In the genomic region with DNA sequence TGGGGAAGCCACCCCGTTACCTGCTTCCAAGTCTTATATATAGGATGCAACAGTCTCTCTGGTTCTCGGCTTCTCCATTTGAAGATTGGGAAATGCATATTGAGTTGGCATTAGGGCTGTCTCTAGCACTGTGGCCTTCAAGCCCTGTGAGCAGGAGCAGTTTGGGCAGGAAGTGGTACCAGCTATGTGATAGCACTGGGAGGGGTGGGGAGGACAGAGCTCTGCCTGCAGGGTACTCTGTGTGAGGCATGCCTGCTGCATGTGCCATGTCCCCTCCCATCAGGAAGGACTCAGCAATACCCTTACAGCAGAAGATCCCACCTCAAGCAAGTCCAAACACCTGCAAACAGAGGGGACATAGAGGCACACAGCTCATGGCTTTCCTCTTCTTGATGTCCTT, we compare ENCODE assay signal across 23 mouse cellular contexts.
DNase-seq lines count a peak whose midpoint lies in the region; ATAC-seq lines count a peak whose summit lies in the region.
"Had no signal": no experiment of that assay in that cellular context is flagged by ENCODE, and none has a peak within 500 bp of the region (broad histone marks: within the 10 kb centered on the region; RNA-seq: fewer than 3 reads in every experiment).

No protein-coding gene starts in this region.

- no peak overlapping the region for H3K4me3 ChIP-seq in lung, embryonic 16.5 days (ENCODE audit: low read length)
- peak overlapping the region; percentile 88 for H3K4me3 ChIP-seq in megakaryocyte, embryonic 14.5 days (replicated peaks)
- no peak overlapping the region for H3K4me3 ChIP-seq in kidney, embryonic 14.5 days (ENCODE audit: low read length)
- H3K4me3 ChIP-seq: heart, embryonic 13.5 days; hindbrain, embryonic 13.5 days; liver, embryonic 13.5 days; neural tube, embryonic 15.5 days had no signal

- ATAC-seq in lung, embryonic 16.5 days (ENCODE audit: low read depth): no peak
- no peak for ATAC-seq in kidney, embryonic 14.5 days (ENCODE audit: low FRiP score, low TSS enrichment)
- ATAC-seq: forebrain, embryonic 14.5 days; lung, postnatal 0 days; midbrain, embryonic 16.5 days had no signal

- H3K4me2 ChIP-seq in lung, embryonic 16.5 days (ENCODE audit: low read depth, low read length): no peak overlapping the region
- no peak overlapping the region for H3K4me2 ChIP-seq in kidney, embryonic 14.5 days (replicated peaks; ENCODE audit: low read depth, low read length)
- H3K4me2 ChIP-seq: heart, embryonic 13.5 days; hindbrain, embryonic 13.5 days; liver, embryonic 13.5 days; neural tube, embryonic 15.5 days had no signal

- H3K9me3 ChIP-seq in lung, embryonic 16.5 days (ENCODE audit: control insufficient read depth, low read length): no peaks in the 10 kb centered on the region
- H3K9me3 ChIP-seq in megakaryocyte, embryonic 14.5 days: no peaks in the 10 kb centered on the region
- H3K9me3 ChIP-seq in kidney, embryonic 14.5 days (ENCODE audit: control insufficient read depth, low read length): no peaks in the 10 kb centered on the region
- H3K9me3 ChIP-seq: heart, embryonic 13.5 days; hindbrain, embryonic 13.5 days; liver, embryonic 13.5 days; neural tube, embryonic 15.5 days had no signal

- no peaks in the 10 kb centered on the region for H3K27me3 ChIP-seq in lung, embryonic 16.5 days (ENCODE audit: control insufficient read depth, insufficient read depth, low read depth, low read length)
- H3K27me3 ChIP-seq in megakaryocyte, embryonic 14.5 days (replicated peaks): no peaks in the 10 kb centered on the region
- H3K27me3 ChIP-seq in kidney, embryonic 14.5 days (ENCODE audit: control insufficient read depth, insufficient read depth, low read length): no peaks in the 10 kb centered on the region
- H3K27me3 ChIP-seq: heart, embryonic 13.5 days; hindbrain, embryonic 13.5 days; liver, embryonic 13.5 days; neural tube, embryonic 15.5 days had no signal

- 84% methylated on average over 2 of the region's 2 CpGs for WGBS in lung, embryonic 16.5 days
- 91% methylated on average over 2 of the region's 2 CpGs for WGBS in kidney, embryonic 14.5 days

- peaks cover 2% of the 10 kb centered on the region; the same call in 1 of the 2 replicates for H3K4me1 ChIP-seq in lung, embryonic 16.5 days (replicated peaks; ENCODE audit: control insufficient read depth, insufficient read depth, low read length)
- peaks cover 100% of the 10 kb centered on the region for H3K4me1 ChIP-seq in megakaryocyte, embryonic 14.5 days
- H3K4me1 ChIP-seq in kidney, embryonic 14.5 days (ENCODE audit: control insufficient read depth, insufficient read depth, low read length): no peaks in the 10 kb centered on the region
- H3K4me1 ChIP-seq: heart, embryonic 13.5 days; liver, embryonic 13.5 days had no signal

- H3K9ac ChIP-seq in lung, embryonic 16.5 days (ENCODE audit: low read length): no peak overlapping the region
- H3K9ac ChIP-seq in kidney, embryonic 14.5 days (ENCODE audit: low read depth, low read length): no peak overlapping the region
- H3K9ac ChIP-seq: heart, embryonic 13.5 days; hindbrain, embryonic 13.5 days; liver, embryonic 13.5 days; neural tube, embryonic 15.5 days had no signal

- no peaks in the 10 kb centered on the region for H3K36me3 ChIP-seq in lung, embryonic 16.5 days (ENCODE audit: control insufficient read depth, insufficient read depth, low read length)
- H3K36me3 ChIP-seq in megakaryocyte, embryonic 14.5 days (replicated peaks; ENCODE audit: low read length): peaks cover 38% of the 10 kb centered on the region
- no peaks in the 10 kb centered on the region for H3K36me3 ChIP-seq in kidney, embryonic 14.5 days (ENCODE audit: control insufficient read depth, insufficient read depth, low read length)
- H3K36me3 ChIP-seq: heart, embryonic 13.5 days; liver, embryonic 13.5 days had no signal

- H3K27ac ChIP-seq in lung, embryonic 16.5 days (ENCODE audit: low read length): 0 out of 2 replicates have a peak overlapping the region, but pooled peaks have one; percentile 41
- no peak overlapping the region for H3K27ac ChIP-seq in kidney, embryonic 14.5 days (ENCODE audit: low read depth, low read length)
- H3K27ac ChIP-seq: heart, embryonic 13.5 days; hindbrain, embryonic 13.5 days; liver, embryonic 13.5 days; neural tube, embryonic 15.5 days had no signal

- DNase-seq in lung, postnatal 10 days: no peak
- peak; percentile 34 for DNase-seq in thymus, postnatal 0 days (ENCODE audit: low spot score)
- no peak for DNase-seq in Muller cell, postnatal 12 days (ENCODE audit: inconsistent ontology term)
- no peak for DNase-seq in right cerebral cortex, adult 18-20 months
- DNase-seq: adrenal gland, postnatal 10 days; cerebellum, adult 18-20 months; cerebellum, postnatal 36 days; gastrocnemius, postnatal 25 days; heart, adult 18-20 months; heart, postnatal 14 days; kidney, adult 8-10 months; kidney, postnatal 25 days; liver, embryonic 13.5 days; right cerebral cortex, postnatal 14 days had no signal
